Mouse (Mus musculus) hindbrain, embryonic 11.5 days (tissue): ENCODE data around the gene Dusp27. TPM values are rescaled to one million over a fixed set of nuclear protein-coding genes. Genes with fewer than 3 reads are reported as not detected.

Source experiments
- polyA plus RNA-seq: library from polyadenylated mRNA; unstranded; fragments of >200 nt; fragmentation: Nextera tagmentation; extraction: Ambion mirVana; gene quantifications from 2 replicates; pipeline ENCODE4 v1.2.1, GENCODE M21; 2014

Dusp27 gene
- polyA plus RNA-seq, 1 experiment from 2014 or later: 2.2 TPM

Other genes starting within 250 kb of the Dusp27 start
- 25.0 and 26.1 TPM in 2 replicates for gene Pou2f1, start 125.2 kb downstream of the Dusp27 start, polyA plus RNA-seq
- gene Gpa33, start 2.3 kb upstream of the Dusp27 start, polyA plus RNA-seq: 0.12 TPM in 1 of 2 replicates, not detected in the other
- 0.14 TPM in 1 of 2 replicates, not detected in the other for gene Mael, start 110.8 kb upstream of the Dusp27 start, polyA plus RNA-seq
- gene Ildr2, start 126.2 kb upstream of the Dusp27 start, polyA plus RNA-seq: 7.2 and 7.4 TPM in 2 replicates